Mouse (Mus musculus): Measurements from ENCODE around the gene Gpr179. TPM values are rescaled to one million over a fixed set of nuclear protein-coding genes. Genes with fewer than 3 reads are reported as not detected.

Gene Gpr179
- polyA plus RNA-seq, 1 experiment = 0.05 TPM

DNA sequence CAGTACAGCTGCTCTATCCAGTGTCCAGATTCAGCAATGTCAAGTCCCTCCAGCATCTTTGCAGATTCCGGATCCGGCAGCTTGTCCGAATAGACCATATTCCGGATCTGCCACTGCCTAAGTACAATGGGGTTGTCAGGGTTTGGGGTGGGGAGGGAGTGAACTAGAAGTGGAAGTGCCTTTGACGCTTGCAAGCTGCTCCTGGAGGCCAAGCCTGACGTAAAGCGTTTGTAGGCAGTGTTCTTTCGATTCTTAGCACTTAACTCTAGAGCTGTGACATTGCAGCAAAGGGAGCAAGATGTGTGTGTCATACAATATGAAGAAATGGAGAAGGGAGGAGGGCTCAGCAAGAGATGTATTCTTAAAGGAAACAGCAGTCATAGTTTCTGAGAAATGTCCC is 37.2 kb upstream of the Gpr179 start:
- Histone ChIP-seq H3K36me3 (ENCODE audit: control insufficient read depth, insufficient read depth, low read length) (peaks cover 15% of the 10 kb centered on the region), H3K4me1 (ENCODE audit: control insufficient read depth, insufficient read depth, insufficient read length) (no peaks in the 10 kb centered on the region; the same call in 1 of the 2 replicates), H3K27ac (ENCODE audit: insufficient read depth, low read length) (no peak overlapping the region), H3K27me3 (ENCODE audit: control insufficient read depth, insufficient read depth, low read length) (no peaks in the 10 kb centered on the region), H3K4me3 (ENCODE audit: extremely low read depth, insufficient read depth, insufficient read length) (no peak overlapping the region)
- WGBS = 96% methylated on average over 8 of the region's 8 CpGs
- TF ChIP-seq CTCF (IDR thresholded peaks at IDR 0.05; ENCODE audit: extremely low read depth, insufficient read depth, insufficient read length, insufficient replicate concordance) (no peak), POLR2A (IDR thresholded peaks at IDR 0.05; ENCODE audit: low read depth, low read length) (no peak)
- no peak for DNase-seq (ENCODE audit: low read depth in 1 of 2, low spot score in 2 of 2)

DNA sequence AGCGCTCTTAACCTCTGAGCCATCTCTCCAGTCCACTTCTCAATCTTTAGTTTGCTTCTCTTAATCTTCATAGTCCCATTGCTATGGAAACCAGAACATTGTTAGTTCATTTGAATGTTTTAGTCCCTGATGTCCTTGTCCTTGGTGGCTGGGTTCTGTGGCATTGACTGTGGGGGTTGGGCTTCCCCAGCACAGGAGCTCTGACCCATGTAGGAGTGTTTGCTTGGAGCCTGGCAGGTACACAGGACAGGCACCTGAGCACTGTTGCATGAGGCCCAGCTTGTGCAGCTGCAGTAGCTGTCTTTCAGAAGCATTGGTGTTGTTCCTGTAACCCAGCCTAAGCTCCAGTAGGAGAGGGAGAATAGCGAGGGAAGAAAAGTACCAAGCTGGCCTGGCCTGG is 35.9 kb upstream of the Gpr179 start:
- H3K27me3 ChIP-seq (ENCODE audit: control insufficient read depth, insufficient read depth, low read length) = no peaks in the 10 kb centered on the region
- WGBS = 90% methylated on average over 2 of the region's 2 CpGs
- no peaks in the 10 kb centered on the region for H3K4me1 ChIP-seq (ENCODE audit: control insufficient read depth, insufficient read depth, insufficient read length)
- no peak for DNase-seq (ENCODE audit: low read depth in 1 of 2, low spot score in 2 of 2)
- no peak overlapping the region for H3K4me3 ChIP-seq (ENCODE audit: extremely low read depth, insufficient read depth, insufficient read length)
- H3K36me3 ChIP-seq (ENCODE audit: control insufficient read depth, insufficient read depth, low read length) = peaks cover 19% of the 10 kb centered on the region
- H3K27ac ChIP-seq (ENCODE audit: insufficient read depth, low read length) = no peak overlapping the region
- TF ChIP-seq POLR2A (IDR thresholded peaks at IDR 0.05; ENCODE audit: low read depth, low read length) = no peak
- TF ChIP-seq CTCF (IDR thresholded peaks at IDR 0.05; ENCODE audit: extremely low read depth, insufficient read depth, insufficient read length, insufficient replicate concordance) = no peak

- no peaks in the 10 kb centered on the region for H3K4me1 ChIP-seq (ENCODE audit: control insufficient read depth, insufficient read depth, insufficient read length)
- peaks cover 14% of the 10 kb centered on the region for H3K36me3 ChIP-seq (ENCODE audit: control insufficient read depth, insufficient read depth, low read length)
- H3K4me3 ChIP-seq (ENCODE audit: extremely low read depth, insufficient read depth, insufficient read length) = no peak overlapping the region
- TF ChIP-seq CTCF (IDR thresholded peaks at IDR 0.05; ENCODE audit: extremely low read depth, insufficient read depth, insufficient read length, insufficient replicate concordance) = no peak
- H3K27me3 ChIP-seq (ENCODE audit: control insufficient read depth, insufficient read depth, low read length) = no peaks in the 10 kb centered on the region
- DNase-seq (ENCODE audit: low read depth in 1 of 2, low spot score in 2 of 2) = no peak
- WGBS = 80% methylated on average over 2 of the region's 2 CpGs
- H3K27ac ChIP-seq (ENCODE audit: insufficient read depth, low read length) = no peak overlapping the region
These were observed 31.9 kb upstream of the Gpr179 start for GRCm38 (mm10) chr11:97383764-97384163.

- TF ChIP-seq CTCF (IDR thresholded peaks at IDR 0.05; ENCODE audit: extremely low read depth, insufficient read depth, insufficient read length, insufficient replicate concordance) (no peak), POLR2A (IDR thresholded peaks at IDR 0.05; ENCODE audit: low read depth, low read length) (no peak)
- H3K4me1 ChIP-seq (ENCODE audit: control insufficient read depth, insufficient read depth, insufficient read length) = no peaks in the 10 kb centered on the region
- DNase-seq (ENCODE audit: low read depth in 1 of 2, low spot score in 2 of 2) = no peak
- no peaks in the 10 kb centered on the region for H3K27me3 ChIP-seq (ENCODE audit: control insufficient read depth, insufficient read depth, low read length)
- H3K36me3 ChIP-seq (ENCODE audit: control insufficient read depth, insufficient read depth, low read length) = peaks cover 15% of the 10 kb centered on the region
- H3K27ac ChIP-seq (ENCODE audit: insufficient read depth, low read length) = no peak overlapping the region
- no peak overlapping the region for H3K4me3 ChIP-seq (ENCODE audit: extremely low read depth, insufficient read depth, insufficient read length)
- WGBS = 96% methylated on average over 2 of the region's 2 CpGs
These were observed 31.1 kb upstream of the Gpr179 start for GRCm38 (mm10) chr11:97383017-97383416.

DNA sequence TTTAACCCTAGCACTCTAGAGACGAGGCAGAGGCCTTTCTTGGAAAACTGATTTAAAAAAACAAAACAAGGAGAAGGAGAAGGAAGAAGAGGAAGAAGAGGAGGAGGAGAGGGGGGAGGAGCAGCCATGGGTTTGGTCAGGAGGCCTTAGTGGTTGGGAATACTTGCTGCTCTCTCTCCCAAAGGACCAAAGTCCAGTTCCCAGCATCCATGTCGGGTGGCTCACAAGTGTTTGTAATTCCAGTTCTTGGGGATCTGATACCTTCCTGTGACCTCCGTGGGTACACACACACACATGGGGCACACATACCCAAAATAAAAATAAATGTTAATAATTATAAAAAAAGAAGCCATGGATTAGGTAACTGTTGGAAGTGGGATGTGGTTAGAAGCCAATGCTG is 28.2 kb upstream of the Gpr179 start:
- H3K27me3 ChIP-seq (ENCODE audit: control insufficient read depth, insufficient read depth, low read length) = no peaks in the 10 kb centered on the region
- DNase-seq (ENCODE audit: low read depth in 1 of 2, low spot score in 2 of 2) = no peak
- peaks cover 17% of the 10 kb centered on the region for H3K36me3 ChIP-seq (ENCODE audit: control insufficient read depth, insufficient read depth, low read length)
- 87% methylated on average over 3 of the region's 3 CpGs for WGBS
- no peak overlapping the region for H3K4me3 ChIP-seq (ENCODE audit: extremely low read depth, insufficient read depth, insufficient read length)
- H3K4me1 ChIP-seq (ENCODE audit: control insufficient read depth, insufficient read depth, insufficient read length) = no peaks in the 10 kb centered on the region
- no peak overlapping the region for H3K27ac ChIP-seq (ENCODE audit: insufficient read depth, low read length)
- TF ChIP-seq POLR2A (IDR thresholded peaks at IDR 0.05; ENCODE audit: low read depth, low read length) (no peak), CTCF (IDR thresholded peaks at IDR 0.05; ENCODE audit: extremely low read depth, insufficient read depth, insufficient read length, insufficient replicate concordance) (no peak)

GRCm38 (mm10) chr11:97373402-97373801 is 21.5 kb upstream of the Gpr179 start:
- peaks cover 4% of the 10 kb centered on the region; the same call in 1 of the 2 replicates for H3K36me3 ChIP-seq (ENCODE audit: control insufficient read depth, insufficient read depth, low read length)

GRCm38 (mm10) chr11:97372159-97372864 is 20.4 kb upstream of the Gpr179 start:
- TF ChIP-seq POLR2A (IDR thresholded peaks at IDR 0.05; ENCODE audit: low read depth, low read length) (no peak), CTCF (IDR thresholded peaks at IDR 0.05; ENCODE audit: extremely low read depth, insufficient read depth, insufficient read length, insufficient replicate concordance) (no peak)
- 95% methylated on average over 6 of the region's 6 CpGs for WGBS
- DNase-seq (ENCODE audit: low read depth in 1 of 2, low spot score in 2 of 2) = no peak

More at GRCm38 (mm10) chr11:97373402-97373801, 21.5 kb upstream of the Gpr179 start:
- DNase-seq (ENCODE audit: low read depth in 1 of 2, low spot score in 2 of 2) = no peak
- H3K4me1 ChIP-seq (ENCODE audit: control insufficient read depth, insufficient read depth, insufficient read length) = no peaks in the 10 kb centered on the region
- no peak for TF ChIP-seq CTCF (IDR thresholded peaks at IDR 0.05; ENCODE audit: extremely low read depth, insufficient read depth, insufficient read length, insufficient replicate concordance)
- no peak for TF ChIP-seq POLR2A (IDR thresholded peaks at IDR 0.05; ENCODE audit: low read depth, low read length)
- no peak overlapping the region for H3K4me3 ChIP-seq (ENCODE audit: extremely low read depth, insufficient read depth, insufficient read length)
- no peak overlapping the region for H3K27ac ChIP-seq (ENCODE audit: insufficient read depth, low read length)
- WGBS = 96% methylated on average over 2 of the region's 2 CpGs
- H3K27me3 ChIP-seq (ENCODE audit: control insufficient read depth, insufficient read depth, low read length) = no peaks in the 10 kb centered on the region

More at GRCm38 (mm10) chr11:97372159-97372864, 20.4 kb upstream of the Gpr179 start:
- H3K27ac ChIP-seq (ENCODE audit: insufficient read depth, low read length) = no peak overlapping the region
- H3K4me1 ChIP-seq (ENCODE audit: control insufficient read depth, insufficient read depth, insufficient read length) = no peaks in the 10 kb centered on the region; the same call in 1 of the 2 replicates
- H3K4me3 ChIP-seq (ENCODE audit: extremely low read depth, insufficient read depth, insufficient read length) = no peak overlapping the region
- H3K36me3 ChIP-seq (ENCODE audit: control insufficient read depth, insufficient read depth, low read length) = peaks cover 4% of the 10 kb centered on the region; the same call in 1 of the 2 replicates
- H3K27me3 ChIP-seq (ENCODE audit: control insufficient read depth, insufficient read depth, low read length) = no peaks in the 10 kb centered on the region

Data from spleen, adult 2 months (tissue).